Mouse (Mus musculus): ENCODE results near the gene Col4a4.

Gene Col4a4

DNA sequence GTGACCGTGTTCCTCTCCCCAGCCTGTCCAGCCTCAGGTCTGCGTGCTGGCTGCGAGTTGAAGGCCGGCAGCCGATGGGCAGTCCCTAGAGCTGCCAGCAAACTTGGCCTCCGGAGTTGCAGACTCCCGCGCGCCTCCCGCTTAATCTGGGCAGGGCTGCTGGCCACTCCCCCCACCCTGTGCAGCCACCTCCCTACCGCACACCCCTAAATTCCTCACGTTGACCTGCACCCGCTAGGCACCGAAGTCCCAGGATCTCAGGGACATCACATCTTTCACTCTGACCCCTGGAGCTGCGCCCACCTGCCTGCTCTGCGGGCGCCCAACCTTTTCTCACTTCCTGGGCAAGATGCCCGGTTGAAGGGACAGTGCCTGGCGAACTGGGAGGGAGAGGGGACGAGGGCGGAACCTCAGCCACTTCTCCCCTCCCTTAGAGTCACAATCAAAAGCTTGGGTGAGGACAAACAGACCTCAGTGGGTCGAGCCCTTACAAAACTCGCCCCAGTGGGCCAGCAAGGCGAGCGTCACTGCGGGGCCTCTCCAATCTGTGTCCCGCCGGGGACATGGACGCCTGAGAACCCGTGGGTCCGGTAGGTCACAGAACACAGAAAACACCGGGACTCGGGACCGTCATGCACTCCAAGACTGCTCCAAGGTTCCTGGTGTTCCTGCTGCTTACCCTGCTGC is at the start of gene Col4a4, which contains the start of gene Col4a3:
Gene Col4a4, minus strand, starts transcription at position 137 of the 687 bp plus-strand sequence.
Gene Col4a3, plus strand, starts transcription at position 209 of the 687 bp plus-strand sequence.
- DNase-seq, result peak; percentile 87 to 88

DNA sequence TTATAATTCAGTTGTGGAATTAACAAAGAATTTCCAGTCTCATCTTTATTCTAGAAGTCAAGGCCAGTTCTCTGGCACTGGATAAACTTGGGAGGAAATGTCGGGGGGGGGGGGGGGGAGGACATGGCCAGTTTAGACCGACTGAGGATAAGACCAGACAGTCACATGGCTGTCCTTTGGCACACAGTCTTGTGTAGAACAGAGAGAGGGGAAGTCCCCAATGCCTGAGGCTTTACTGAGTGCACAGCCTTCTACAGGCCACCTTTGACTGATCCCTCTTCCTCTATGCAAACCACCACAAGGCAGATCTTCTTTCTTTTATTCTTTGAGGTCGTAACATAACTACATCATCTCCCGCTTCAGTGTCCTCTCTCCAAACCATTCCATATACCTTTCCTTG is 49.7 kb upstream of the Col4a4 start:
- DNase-seq, result peak; percentile 71 to 79

DNA sequence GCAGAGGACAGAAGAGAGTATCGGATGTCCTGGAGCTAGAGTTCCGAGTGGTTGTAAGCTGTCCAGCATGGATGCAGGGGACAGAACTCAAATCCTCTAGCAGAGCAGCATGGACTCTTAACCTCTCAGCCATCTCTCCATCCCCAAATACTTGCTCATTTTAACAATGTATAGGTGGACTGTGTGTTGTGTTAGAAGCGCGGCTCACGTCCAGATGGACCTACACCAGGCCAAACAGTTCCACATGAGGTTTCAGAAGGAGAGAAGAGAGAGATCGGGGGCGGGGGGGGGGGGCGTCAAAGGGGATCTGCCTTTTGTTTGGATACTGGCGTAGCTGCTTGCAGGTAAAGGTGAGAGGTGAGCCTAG is 48.6 kb upstream of the Col4a4 start:
- DNase-seq, result no peak

DNA sequence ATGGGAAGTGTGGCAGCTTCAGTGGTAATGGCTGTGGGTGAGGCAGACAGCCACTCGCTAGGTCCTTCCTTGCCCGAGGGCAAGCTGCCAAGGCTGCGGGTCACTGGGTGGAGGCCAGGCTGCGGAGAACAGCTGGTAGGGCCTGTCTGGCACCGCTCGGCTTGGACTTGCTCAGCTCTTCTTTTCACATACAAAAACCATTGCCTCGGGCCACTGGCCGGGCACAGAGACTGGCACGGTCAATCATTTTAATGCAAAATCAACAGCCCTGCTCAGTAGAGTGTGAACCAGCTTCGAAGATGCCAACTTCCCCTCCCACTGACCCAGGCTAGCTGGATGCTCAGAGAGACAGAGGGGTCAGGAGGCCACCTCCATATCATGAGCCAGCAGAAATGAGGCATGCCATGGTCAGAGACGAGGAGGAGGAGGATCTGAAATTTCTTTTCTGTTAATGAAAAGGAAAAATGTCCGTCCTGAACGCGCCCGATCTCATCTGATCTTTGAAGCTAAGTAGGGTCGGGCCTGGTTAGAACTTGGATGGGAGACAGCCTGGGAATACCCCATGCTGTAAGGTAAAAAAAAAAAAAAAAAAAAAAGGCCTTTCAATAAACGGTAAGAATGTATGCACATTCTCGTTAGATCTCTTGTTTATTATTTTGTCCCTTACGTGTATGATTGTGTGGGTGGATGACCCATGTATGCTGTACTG is 48.0 kb upstream of the Col4a4 start:
- DNase-seq, result peak; percentile 96 to 97

DNA sequence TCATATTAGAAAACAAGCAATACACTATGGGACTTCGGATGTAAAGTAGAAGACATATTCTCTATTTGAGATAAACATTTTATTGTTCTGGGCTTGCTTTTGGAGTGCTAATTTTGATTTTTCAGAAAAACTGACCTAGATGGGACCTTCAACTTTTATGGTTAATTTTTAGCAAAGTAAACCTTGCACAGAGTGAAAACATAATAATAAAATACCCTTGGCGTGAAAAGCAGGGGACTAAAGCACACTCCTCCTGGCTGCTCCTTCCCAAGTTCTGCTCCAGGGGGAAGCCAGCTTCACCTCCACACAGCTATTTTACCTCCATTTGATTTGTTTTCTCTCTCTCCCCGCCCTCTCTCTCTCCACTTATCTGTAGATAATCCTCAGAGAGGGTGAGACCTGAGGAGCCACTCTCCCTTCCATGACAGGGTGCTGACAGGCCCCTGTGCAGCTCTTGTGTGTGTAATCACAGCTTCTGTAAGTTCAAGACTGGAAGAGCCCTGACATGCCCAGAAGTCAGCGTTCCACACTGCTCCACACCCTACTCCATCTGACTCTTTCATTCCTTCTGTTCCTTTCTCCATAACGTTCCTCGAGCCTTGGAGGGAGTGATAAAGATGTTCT is 44.6 kb upstream of the Col4a4 start:
- DNase-seq, result no peak

DNA sequence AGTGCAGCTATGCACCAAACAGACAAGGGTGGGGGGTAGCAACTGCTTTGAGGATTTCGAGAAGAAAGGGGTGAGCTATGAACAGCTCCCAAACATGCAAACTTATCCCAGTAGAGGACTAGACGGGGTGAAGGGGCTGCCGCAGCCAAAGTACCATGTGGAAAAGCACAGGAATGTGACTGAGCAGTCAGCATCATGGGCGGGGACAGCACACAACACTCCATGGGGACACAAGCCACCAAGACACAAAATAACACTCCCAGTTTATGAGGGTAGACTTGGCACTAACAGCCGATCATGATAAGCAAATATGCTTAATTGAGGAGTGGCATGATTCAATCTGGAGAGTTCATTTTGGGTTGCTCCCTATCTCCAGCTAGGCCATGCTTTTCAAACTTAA is 42.8 kb upstream of the Col4a4 start:
- no peak for DNase-seq

DNA sequence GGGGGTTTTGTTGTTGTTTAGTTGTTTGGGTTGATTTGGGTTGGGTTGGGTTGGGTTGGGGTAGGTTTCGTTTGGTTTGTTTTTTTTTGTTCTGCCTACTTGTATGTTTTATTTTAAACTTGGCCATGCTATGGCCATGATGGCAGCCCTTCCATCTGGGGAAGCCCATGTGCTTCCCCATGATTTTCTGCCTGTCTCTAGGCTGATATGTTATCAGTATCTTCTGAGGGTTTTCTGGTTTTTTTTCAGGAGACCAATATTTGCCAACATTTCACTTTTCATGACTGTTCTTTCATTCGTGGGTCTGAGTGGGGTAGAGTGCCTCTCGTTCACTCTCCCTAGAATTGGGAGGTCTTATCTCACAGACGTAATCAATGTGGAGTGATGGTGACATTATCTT is 41.0 kb upstream of the Col4a4 start:
- DNase-seq, result no peak

DNA sequence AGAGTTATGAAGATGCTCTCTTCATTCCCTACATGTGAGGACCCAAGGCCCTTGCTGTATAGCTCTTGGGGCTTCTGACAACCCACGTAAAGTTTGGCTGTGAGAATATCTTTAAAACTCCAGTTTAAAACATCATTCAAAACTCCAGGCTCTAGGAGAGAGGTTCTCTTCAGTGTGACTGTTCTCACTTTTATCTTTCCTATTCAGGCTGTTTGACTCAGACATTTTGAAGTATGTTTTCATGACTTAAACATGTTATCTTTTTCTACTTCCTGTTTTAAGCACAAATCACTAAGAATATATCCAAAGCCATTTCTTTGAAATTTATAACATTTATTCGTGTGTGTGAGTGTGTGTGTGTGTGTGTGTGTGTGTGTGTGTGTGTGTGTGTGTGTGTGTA is 38.8 kb upstream of the Col4a4 start:
- DNase-seq, result no peak

DNA sequence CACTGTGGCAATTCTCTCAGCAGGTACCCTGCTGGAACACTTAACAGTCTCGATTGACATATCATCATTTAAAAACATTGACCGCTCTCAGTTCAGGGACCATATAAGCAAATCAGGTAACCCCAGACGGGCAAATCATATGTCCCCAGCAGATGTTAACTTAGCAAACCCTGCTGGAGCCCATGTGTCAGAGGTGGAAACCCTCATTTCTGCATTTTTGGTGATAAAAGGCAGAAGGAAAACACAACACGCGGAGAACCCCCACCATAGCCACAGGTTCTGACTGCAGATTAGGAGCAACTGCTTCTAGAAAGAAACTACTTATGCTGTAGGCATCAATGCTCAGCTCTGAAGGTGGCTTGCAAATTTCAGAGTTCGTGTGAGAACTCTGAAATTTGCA is 38.3 kb upstream of the Col4a4 start:
- no peak for DNase-seq

DNA sequence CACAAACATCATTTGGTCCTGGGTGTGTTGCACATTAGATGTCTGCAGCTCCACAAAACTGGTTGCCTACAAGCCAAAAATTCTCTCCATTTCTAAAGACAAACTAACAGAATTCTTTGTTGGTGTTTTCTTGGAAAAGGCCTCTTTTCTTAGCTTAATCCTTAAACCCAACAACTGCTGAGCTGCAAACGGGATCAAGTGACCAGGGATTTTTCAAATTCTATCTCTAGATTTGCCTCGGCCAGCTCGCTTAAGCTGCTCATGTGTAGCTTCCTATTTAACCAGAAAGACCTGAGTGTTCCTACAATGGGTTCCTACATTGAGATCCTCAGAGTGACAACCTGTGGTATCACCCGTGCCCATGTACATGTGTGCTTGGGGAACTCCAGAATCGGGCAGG is 33.3 kb upstream of the Col4a4 start:
- no peak for DNase-seq

DNA sequence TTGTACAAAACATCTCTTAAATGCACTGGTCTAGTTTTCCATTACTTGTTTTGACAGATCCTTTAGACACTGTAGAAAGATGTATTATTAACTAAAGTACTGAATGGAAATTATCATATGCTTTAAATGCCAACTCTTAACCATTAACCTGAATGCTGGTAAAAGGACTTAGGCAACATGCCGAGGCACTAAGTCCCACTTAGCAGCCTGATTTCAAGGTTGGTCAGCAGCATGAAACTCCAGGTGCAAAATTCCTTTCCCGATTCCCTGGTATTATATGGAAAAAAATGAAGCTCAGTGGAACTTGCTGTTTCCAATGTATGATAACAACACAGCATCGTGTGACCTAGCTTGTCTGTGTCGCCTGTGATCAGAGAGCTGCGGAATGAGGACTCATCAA is 31.9 kb upstream of the Col4a4 start:
- peak; percentile 55 to 76 for DNase-seq

DNA sequence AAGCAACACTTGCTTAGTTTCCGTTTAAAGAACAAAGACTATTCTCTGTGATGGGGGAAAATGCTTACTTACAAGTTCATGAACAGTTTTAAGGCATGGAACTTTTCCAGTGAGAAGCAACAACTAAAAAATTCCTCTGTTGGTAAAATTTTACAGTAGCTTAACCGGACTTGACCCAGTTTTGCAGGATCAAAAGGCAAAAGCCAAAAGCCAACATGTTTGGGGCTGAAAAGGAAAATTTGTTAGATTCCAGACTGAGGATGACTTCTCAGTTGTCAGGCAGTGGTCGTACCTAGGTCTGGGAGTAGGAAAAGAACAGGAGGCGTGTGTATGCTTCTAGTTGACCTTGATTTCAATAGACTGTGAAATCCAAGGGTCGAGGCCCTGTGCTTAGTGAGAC is 31.4 kb upstream of the Col4a4 start:
- peak in 1 of 2 experiments; percentile 64 for DNase-seq

DNA sequence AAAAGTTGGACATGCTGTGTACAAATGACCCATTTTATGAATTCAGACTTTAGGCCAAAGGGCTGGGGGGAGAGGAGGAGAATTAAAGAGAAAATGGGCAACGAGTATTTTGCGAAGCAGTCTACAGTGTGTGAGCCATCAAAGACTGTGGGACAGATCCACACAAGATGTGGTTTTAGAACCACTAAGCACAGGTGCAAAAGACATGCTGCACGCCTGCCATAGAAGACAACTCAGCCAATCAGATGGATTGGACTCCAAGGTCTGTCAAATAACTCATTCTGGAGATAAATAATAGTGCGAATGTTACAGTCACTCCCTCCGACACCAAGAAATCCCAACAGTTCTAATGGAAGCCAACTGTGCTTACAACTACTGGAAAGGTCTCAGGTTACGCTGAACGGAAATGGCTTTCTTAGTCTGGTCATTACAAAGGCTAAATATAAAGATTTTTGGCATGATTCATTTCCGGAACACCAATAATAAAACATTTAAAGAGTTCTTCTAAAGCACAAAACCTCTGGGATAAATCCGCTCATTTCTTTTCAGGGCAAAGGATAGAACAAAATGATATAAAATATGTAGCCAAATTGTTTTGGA is 25.5 kb upstream of the Col4a4 start:
- DNase-seq, result no peak

DNA sequence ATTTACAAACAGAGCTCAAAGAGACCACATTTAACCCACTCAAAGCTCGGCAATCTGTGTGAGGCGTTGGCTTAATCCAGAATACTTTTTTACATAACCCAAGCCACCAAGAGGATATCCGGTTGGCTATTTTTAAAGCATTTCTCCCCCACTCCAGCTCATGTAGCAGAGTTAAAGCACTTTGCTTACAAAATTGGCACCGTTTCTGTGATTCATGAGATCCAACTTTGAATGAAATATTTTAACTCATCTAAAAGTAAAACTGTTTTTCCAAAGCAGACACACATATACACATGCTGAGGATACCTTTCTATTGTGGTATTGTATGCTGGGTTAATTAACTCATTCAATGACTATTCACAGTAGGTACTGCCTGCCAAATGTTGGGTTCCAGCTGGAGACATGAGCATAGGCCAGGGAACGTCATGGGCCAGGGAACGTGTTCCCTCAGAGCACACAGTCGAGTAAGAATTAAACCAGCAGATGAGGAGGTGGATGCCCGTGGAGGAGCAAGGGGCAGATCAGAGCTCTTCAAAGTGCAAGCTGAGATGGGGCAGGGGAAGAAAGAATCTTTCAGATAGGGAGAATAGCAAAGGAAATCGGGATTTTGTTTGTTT is 22.1 kb upstream of the Col4a4 start:
- peak; percentile 63 to 66 for DNase-seq

DNA sequence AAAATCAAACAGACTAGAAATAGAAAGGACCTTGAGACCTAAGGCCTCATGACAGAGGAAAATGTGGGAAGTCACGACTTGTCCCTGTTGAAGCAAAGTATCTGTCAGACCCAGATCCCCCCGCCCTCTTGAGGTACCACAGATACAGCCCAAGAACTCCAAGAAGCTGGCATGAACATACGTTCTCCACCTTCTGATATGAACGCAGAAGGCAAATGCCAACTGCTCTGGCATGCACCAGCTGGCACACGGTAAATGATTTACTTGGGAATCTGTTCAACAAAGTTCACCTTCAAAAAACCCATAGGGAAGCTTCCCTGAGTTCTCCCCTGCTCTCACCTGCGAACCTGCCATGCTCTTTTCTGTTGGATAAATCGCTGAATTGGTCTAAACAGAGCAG is 19.2 kb upstream of the Col4a4 start:
- peak; percentile 67 to 84 for DNase-seq

DNA sequence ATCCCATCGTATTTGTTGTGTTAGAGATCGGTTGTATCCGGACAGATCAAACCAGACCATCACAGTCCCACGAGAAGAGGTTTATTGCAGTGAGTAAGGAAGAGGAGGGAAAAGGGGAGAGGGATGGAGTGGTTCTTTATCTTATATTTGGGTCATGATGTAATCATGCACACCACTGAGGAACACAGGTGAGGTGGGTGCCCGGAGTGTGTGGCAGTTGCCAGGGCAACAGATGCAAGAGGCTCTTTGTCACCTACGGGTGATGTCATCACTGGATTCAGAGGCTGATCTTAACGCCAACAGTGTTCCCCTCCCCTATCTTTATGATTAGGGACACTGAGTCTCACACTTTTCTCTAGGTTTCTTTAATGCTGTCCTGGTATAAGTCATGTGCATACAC is 18.7 kb upstream of the Col4a4 start:
- DNase-seq, result no peak

DNA sequence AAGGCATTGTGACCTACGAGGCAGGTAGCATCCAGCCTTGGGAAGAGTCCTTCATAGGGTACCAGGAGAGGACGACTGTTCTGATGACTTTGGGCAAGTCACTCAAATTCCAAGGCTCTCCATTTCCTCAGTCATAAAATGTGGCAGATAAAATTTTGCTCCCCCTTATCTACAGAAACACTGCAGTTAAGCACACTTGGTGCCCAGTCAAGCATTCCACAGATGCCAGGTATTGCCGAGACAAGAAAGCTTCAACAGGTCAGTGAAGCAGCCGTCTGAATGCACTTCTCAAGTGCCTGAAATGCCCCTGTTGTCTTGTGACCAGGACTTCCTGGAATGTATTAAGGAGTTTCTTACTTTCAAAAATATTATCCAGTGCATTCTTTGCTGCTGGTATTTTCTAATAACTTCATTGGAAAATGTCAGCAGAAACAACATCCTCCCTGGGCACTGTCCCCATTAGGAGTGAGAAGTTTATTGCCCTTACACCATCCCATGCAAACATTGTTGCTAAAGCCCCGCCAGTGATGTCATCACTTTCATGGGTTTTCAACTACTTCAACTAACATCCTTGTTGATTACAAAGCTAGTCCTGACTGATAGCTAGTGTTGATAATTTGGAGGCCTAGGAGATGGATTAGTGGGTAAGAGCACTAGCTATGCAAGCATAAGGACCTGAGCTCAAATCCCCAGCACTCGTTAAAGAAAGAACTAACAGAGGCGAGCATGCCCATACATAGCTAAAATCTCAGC is 16.7 kb upstream of the Col4a4 start:
- DNase-seq, result no peak

DNA sequence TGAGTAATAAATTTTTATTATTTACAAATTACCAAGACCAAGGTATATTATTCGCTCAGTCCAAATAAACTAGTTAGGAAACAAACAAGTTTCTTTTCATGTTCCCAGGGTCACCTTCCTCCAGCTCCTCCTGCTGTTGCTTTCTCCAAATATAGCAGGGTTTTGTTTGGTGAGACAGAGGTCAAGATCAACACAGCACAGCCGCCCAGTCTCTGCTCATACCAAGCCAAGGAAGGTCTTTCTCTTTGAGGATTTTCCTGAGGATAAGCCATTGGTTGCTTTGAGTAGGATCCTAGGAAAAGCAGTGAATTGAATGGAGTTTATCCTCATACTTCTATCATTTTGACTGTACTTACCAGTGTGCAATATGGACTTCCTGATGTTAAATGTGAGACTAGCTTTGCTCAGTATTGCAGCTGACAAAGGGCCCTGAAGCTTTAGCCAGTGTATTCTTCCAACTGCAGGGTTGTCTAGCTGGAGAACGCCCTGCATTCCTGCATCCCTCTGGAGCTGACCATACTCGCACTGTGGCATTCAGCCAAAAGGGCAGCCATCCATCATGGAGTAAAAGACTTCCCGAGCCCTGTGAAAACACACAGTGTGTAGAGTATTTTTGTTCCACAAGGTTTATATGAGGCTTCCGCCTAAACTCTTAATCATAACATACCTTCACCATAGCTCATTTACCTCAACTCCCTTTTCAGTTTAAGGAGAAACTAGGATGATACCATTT is 10.4 kb upstream of the Col4a4 start:
- DNase-seq, result peak; percentile 83 to 91

DNA sequence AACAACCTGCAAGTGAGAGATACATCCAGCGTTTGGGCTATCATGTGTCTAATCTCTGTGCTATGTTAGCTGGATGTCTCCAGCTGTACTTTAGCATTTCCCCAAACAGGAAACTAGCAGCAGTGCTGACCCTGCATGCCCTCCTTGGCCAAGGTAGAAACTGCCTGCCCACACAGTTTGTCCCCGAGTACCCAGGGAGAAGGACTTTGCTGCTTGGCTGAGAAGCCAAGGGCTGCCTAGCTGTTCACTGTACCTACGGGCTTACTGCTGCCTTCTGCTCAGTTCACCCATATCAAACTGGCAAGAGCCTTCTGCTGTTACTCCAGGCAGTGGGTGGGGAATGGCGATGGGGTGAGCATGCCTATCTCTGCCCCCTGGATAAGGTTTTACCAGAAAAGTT is 3.6 kb upstream of the Col4a4 start:
- DNase-seq, result peak; percentile 80 to 89

DNA sequence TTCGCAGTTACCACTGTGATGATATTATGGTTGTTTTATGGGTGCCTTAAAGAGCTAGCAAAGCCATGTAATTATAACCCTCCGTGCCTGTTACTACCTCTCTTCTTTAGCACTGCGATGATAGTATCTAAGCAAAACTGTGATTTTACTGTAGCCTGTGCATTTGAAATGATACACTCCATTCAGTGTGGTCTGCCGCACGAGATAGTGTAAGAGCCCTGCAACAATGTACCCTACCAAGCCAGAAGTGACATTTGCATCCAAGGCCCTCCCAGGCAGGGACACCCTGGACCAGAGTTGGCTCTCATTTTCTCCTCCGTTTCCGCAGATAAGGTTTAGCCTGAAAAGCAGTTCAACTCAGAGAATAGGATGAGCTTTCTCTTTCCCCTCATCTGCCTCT is 668 bp downstream of the Col4a4 start:
- no peak for DNase-seq

DNA sequence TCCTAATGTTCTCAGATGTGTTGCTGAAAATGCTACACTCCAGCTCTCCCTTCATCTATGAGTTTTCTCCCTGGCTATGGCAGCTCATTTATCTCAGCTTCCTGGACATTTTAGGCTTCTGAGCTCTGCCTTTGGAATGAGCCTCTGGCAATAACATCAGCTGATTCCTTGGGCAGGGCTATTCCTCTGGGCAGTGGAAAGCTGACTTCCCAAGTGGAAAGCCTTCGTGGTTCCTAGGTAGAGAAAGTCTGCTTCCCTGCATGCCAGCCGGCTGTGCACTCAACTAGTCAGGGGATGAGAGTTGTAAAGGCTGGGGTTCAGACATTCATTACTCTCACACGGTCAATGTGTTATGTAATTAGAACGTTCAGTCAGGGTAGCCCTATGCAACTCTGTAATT is 8.3 kb downstream of the Col4a4 start:
- peak; percentile 47 to 50 for DNase-seq

DNA sequence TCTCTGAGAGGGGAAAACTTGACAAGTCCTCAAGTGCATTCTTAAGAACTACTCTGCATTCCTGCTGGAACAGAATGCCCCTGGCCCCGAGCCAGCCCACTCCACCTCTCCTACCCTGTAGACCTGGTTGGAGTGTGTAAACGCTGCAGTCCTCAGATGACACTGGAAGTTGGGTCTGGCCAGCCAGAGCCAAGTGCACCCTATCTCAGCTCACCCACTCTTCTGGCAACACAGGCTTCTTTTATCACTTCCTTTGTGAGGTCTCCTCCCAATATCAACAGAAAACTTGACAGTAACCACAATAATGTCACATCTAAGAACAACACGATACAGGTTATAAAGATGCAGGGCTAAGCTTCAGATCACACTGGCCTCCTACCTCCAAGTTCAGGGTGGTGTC is 8.7 kb downstream of the Col4a4 start:
- peak; percentile 94 to 95 for DNase-seq
